Mouse (Mus musculus) E14TG2a.4 (cell line): ENCODE measurements at regions not wholly inside any gene's neighbourhood (a gene's known extent, or its start where the extent isn't known, plus 50 kb on each side); places are given as distances from the start of the nearest gene placed in this dataset.

ENCODE experiments used
- H3K27me3 ChIP-seq: 2 replicates; pipeline ENCODE4 v1.6.1; 2014; ENCODE audit warnings: low read length, control low read depth; ENCODE audit not compliant: insufficient read depth
- H3K36me3 ChIP-seq: 2 replicates; pipeline ENCODE4 v1.6.1; 2014; ENCODE audit warnings: low read length, control low read depth; ENCODE audit not compliant: insufficient read depth
- H3K4me1 ChIP-seq: replicated peaks from 2 replicates; pipeline ENCODE4 v1.6.1; 2014; ENCODE audit warnings: low read depth, low read length, control low read depth
- H3K4me3 ChIP-seq: replicated peaks from 2 replicates; pipeline ENCODE4 v1.5.1; 2014; ENCODE audit warnings: mild to moderate bottlenecking, low read length
- H3K9me3 ChIP-seq: 2 replicates; pipeline ENCODE4 v1.6.1; 2014; ENCODE audit warnings: low read length, control low read depth
- CTCF ChIP-seq: conservative IDR thresholded peaks from 2 replicates; pipeline ENCODE4 v1.5.1; 2014; ENCODE audit warnings: low read length
- NANOG ChIP-seq: IDR thresholded peaks from 2 replicates; pipeline ENCODE4 v1.6.1; 2014; ENCODE audit warnings: borderline replicate concordance, low read length, mixed read lengths
- POU5F1 ChIP-seq: IDR thresholded peaks from 2 replicates; pipeline ENCODE4 v1.6.1; 2014; ENCODE audit warnings: low read length, borderline replicate concordance

- no peak for TF ChIP-seq NANOG
- TF ChIP-seq POU5F1: no peak
- no peak for TF ChIP-seq CTCF
- H3K4me3 ChIP-seq: no peak overlapping the region
These were observed 72.6 kb downstream of the Zfp36l1 start for GRCm38 (mm10) chr12:80040233-80040632.

GRCm38 (mm10) chr12:80039150-80039549, 73.7 kb downstream of the Zfp36l1 start:
- TF ChIP-seq CTCF (no peak), NANOG (no peak), POU5F1 (no peak)
- Histone ChIP-seq H3K27me3 (peaks cover 32% of the 10 kb centered on the region), H3K4me3 (no peak overlapping the region), H3K4me1 (peaks cover 45% of the 10 kb centered on the region), H3K9me3 (no peaks in the 10 kb centered on the region), H3K36me3 (no peaks in the 10 kb centered on the region)

More at GRCm38 (mm10) chr12:80040233-80040632, 72.6 kb downstream of the Zfp36l1 start:
- H3K27me3 ChIP-seq: peaks cover 30% of the 10 kb centered on the region
- no peaks in the 10 kb centered on the region for H3K36me3 ChIP-seq
- peaks cover 34% of the 10 kb centered on the region for H3K4me1 ChIP-seq
- no peaks in the 10 kb centered on the region for H3K9me3 ChIP-seq

- H3K9me3 ChIP-seq: no peaks in the 10 kb centered on the region
- 0 out of 2 replicates have a peak overlapping the region, but pooled peaks have one; percentile 14 for H3K4me3 ChIP-seq
- no peaks in the 10 kb centered on the region for H3K36me3 ChIP-seq
- H3K27me3 ChIP-seq: peaks cover 48% of the 10 kb centered on the region
- no peak for TF ChIP-seq NANOG
- TF ChIP-seq POU5F1: no peak
- TF ChIP-seq CTCF: no peak
- H3K4me1 ChIP-seq: peaks cover 42% of the 10 kb centered on the region
These were observed 77.1 kb downstream of the Zfp36l1 start for GRCm38 (mm10) chr12:80035500-80036271.

GRCm38 (mm10) chr12:80034963-80035411, 77.8 kb downstream of the Zfp36l1 start:
- H3K9me3 ChIP-seq: no peaks in the 10 kb centered on the region
- peaks cover 40% of the 10 kb centered on the region for H3K4me1 ChIP-seq
- H3K36me3 ChIP-seq: no peaks in the 10 kb centered on the region
- H3K27me3 ChIP-seq: peaks cover 55% of the 10 kb centered on the region
- H3K4me3 ChIP-seq: 0 out of 2 replicates have a peak overlapping the region, but pooled peaks have one; percentile 14
- no peak for TF ChIP-seq CTCF
- TF ChIP-seq POU5F1: no peak
- TF ChIP-seq NANOG: no peak

- no peaks in the 10 kb centered on the region for H3K36me3 ChIP-seq
- no peaks in the 10 kb centered on the region for H3K9me3 ChIP-seq
- no peak for TF ChIP-seq CTCF
- TF ChIP-seq NANOG: no peak
- no peak for TF ChIP-seq POU5F1
- peaks cover 39% of the 10 kb centered on the region for H3K4me1 ChIP-seq
- peaks cover 58% of the 10 kb centered on the region for H3K27me3 ChIP-seq
- H3K4me3 ChIP-seq: no peak overlapping the region
These were observed 78.7 kb downstream of the Zfp36l1 start for GRCm38 (mm10) chr12:80034100-80034499.

- TF ChIP-seq POU5F1 (no peak), CTCF (no peak), NANOG (no peak)
- Histone ChIP-seq H3K9me3 (peaks cover 9% of the 10 kb centered on the region), H3K27me3 (peaks cover 66% of the 10 kb centered on the region), H3K36me3 (no peaks in the 10 kb centered on the region), H3K4me1 (peaks cover 34% of the 10 kb centered on the region), H3K4me3 (no peak overlapping the region)
These were observed 80.3 kb downstream of the Zfp36l1 start for GRCm38 (mm10) chr12:80032520-80032919.

GRCm38 (mm10) chr12:80028301-80028700, 84.5 kb downstream of the Zfp36l1 start:
- Histone ChIP-seq H3K9me3 (peaks cover 14% of the 10 kb centered on the region), H3K27me3 (peaks cover 87% of the 10 kb centered on the region), H3K36me3 (no peaks in the 10 kb centered on the region), H3K4me3 (no peak overlapping the region), H3K4me1 (peaks cover 19% of the 10 kb centered on the region)
- TF ChIP-seq CTCF (no peak), POU5F1 (no peak), NANOG (no peak)

GRCm38 (mm10) chr12:80023107-80024078, 89.4 kb downstream of the Zfp36l1 start:
- Histone ChIP-seq H3K4me3 (peak overlapping the region; percentile 49), H3K9me3 (peaks cover 14% of the 10 kb centered on the region)
- peak; percentile 98 for TF ChIP-seq POU5F1
- peak; percentile 72; the same call in 1 of the 2 replicates for TF ChIP-seq NANOG
- TF ChIP-seq CTCF: no peak

More at GRCm38 (mm10) chr12:80023107-80024078, 89.4 kb downstream of the Zfp36l1 start:
- H3K36me3 ChIP-seq: no peaks in the 10 kb centered on the region
- H3K27me3 ChIP-seq: peaks cover 89% of the 10 kb centered on the region
- peaks cover 33% of the 10 kb centered on the region for H3K4me1 ChIP-seq
